Mouse (Mus musculus) kidney, postnatal 0 days (tissue): ENCODE measurements around the gene Oxnad1. TPM values are rescaled to one million over a fixed set of nuclear protein-coding genes. Genes with fewer than 3 reads are reported as not detected.

Experiments used
- ATAC-seq: fragments of 200-750 bp; cut with Nextera tagmentation; replicated peaks from 2 replicates; pipeline ENCODE4 v1.8.0; 2017; ENCODE audit warnings: low read depth, moderate number of reproducible peaks, moderate TSS enrichment, moderate library complexity; ENCODE audit not compliant: low FRiP score
- DNase-seq: peaks from one replicate; pipeline ENCODE4 v3.0.0-alpha.2; 2016; ENCODE audit warnings: low spot score
- H3K27ac ChIP-seq: fragments of 300-500 bp; sonication (generic); 2 replicates; pipeline ENCODE4 v1.5.1; 2014; ENCODE audit warnings: mild to moderate bottlenecking
- H3K27me3 ChIP-seq: fragments of 300-500 bp; sonication (generic); 2 replicates; pipeline ENCODE4 v1.6.1; 2014; ENCODE audit warnings: low read length, mixed read lengths; ENCODE audit not compliant: insufficient read depth
- H3K36me3 ChIP-seq: fragments of 300-500 bp; sonication (generic); 2 replicates; pipeline ENCODE4 v1.6.1; 2014; ENCODE audit warnings: low read length, mixed read lengths; ENCODE audit not compliant: insufficient read depth
- H3K4me1 ChIP-seq: fragments of 300-500 bp; sonication (generic); replicated peaks from 2 replicates; pipeline ENCODE4 v1.6.1; 2014; ENCODE audit warnings: antibody characterized with exemption, low read length, mixed read lengths; ENCODE audit not compliant: insufficient read depth
- H3K4me2 ChIP-seq: fragments of 300-500 bp; sonication (generic); 2 replicates; pipeline ENCODE4 v1.6.1; 2014; ENCODE audit warnings: mild to moderate bottlenecking, low read length, moderate library complexity, mixed read lengths
- H3K4me3 ChIP-seq: fragments of 300-500 bp; sonication (generic); replicated peaks from 2 replicates; pipeline ENCODE4 v1.5.1; 2014; ENCODE audit warnings: low read depth, low read length
- H3K9ac ChIP-seq: fragments of 300-500 bp; sonication (generic); 2 replicates; pipeline ENCODE4 v1.6.1; 2014; ENCODE audit warnings: low read depth, low read length
- H3K9me3 ChIP-seq: fragments of 300-500 bp; sonication (generic); replicated peaks from 2 replicates; pipeline ENCODE4 v1.6.1; 2016; ENCODE audit warnings: low read length, inconsistent platforms, mixed read lengths
- CTCF ChIP-seq: IDR thresholded peaks from 2 replicates; pipeline ENCODE4 v1.5.1; 2016; ENCODE audit warnings: antibody characterized with exemption, low read depth, mild to moderate bottlenecking, moderate library complexity
- WGBS: fragments of 180-500 bp; shearing (Covaris S2); extraction: QIAGEN DNeasy Blood & Tissue Kit; methylation state at CpG from one replicate; pipeline ENCODE4 v1.1.7; 2014; 5-methylcytosine and 5-hydroxymethylcytosine counted together
- polyA plus RNA-seq: library from polyadenylated mRNA; unstranded; fragments of >200 nt; fragmentation: Nextera tagmentation; extraction: Ambion mirVana; gene quantifications from 2 replicates; pipeline ENCODE4 v1.2.1, GENCODE M21; 2015

The Oxnad1 gene
- polyA plus RNA-seq, 1 experiment from 2014 or later: 31.6 TPM

DNA sequence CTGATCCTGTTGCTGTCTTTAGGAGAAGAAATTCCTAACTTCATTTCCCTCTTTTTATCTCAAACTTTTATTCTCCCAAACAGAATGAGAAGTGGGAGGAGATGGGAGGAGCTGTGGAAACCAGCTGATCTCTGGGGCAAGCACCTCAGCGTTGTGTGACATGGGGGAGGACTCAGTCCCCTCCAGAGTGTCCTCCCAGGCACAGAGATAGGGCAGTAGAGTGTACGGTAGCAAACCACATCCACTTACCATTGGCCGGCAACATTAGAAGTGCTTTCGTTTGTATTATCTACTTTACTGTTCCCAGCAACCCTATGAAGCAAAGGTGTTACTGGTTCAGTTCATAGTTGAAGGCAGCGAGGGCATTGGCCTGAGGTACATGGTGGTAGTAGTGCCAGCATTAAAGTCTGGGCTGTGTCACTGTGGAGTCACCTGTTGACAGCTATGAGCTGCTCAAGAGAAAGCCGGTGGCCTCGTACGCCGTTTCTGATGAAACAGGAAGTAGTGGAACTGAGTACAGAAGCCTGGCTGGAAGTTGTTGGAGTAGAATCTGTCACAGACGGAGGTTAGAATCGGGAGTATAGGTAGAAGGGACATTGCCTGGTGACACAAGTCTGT, 8.4 kb downstream of the Oxnad1 start:
- Histone ChIP-seq H3K36me3 (peaks cover 13% of the 10 kb centered on the region; the same call in 1 of the 2 replicates), H3K9me3 (no peaks in the 10 kb centered on the region), H3K27me3 (no peaks in the 10 kb centered on the region), H3K9ac (no peak overlapping the region), H3K27ac (no peak overlapping the region), H3K4me2 (no peak overlapping the region), H3K4me3 (no peak overlapping the region), H3K4me1 (no peaks in the 10 kb centered on the region)
- ATAC-seq (no peak), DNase-seq (no peak)
- TF ChIP-seq CTCF: no peak
- WGBS: 71% methylated on average over 11 of the region's 11 CpGs

DNA sequence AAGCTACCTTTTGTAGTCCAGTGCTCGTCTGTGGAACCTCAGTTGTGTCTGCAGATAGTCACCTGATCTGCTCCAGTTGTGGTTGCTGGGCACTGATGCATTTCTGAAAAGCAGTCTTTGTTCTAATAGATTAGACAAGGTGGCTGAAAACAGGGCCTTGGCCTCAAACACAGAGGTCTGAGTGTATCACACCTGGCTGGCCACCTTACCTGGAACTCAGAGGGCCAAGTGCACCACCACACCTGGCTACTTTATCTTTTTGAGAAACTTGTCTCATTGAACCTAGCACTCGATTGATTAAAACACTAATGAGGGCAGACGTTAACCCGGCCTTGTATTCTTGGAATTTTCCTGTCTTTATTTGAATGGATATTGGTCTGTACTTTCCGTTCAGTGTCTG, 10.5 kb downstream of the Oxnad1 start:
- WGBS: 58% methylated on average over 5 of the region's 5 CpGs
- ATAC-seq (no peak), DNase-seq (no peak)
- Histone ChIP-seq H3K36me3 (peaks cover 31% of the 10 kb centered on the region), H3K9ac (no peak overlapping the region), H3K27me3 (no peaks in the 10 kb centered on the region), H3K4me1 (no peaks in the 10 kb centered on the region), H3K9me3 (no peaks in the 10 kb centered on the region), H3K4me2 (no peak overlapping the region), H3K4me3 (no peak overlapping the region), H3K27ac (no peak overlapping the region)
- no peak for TF ChIP-seq CTCF

DNA sequence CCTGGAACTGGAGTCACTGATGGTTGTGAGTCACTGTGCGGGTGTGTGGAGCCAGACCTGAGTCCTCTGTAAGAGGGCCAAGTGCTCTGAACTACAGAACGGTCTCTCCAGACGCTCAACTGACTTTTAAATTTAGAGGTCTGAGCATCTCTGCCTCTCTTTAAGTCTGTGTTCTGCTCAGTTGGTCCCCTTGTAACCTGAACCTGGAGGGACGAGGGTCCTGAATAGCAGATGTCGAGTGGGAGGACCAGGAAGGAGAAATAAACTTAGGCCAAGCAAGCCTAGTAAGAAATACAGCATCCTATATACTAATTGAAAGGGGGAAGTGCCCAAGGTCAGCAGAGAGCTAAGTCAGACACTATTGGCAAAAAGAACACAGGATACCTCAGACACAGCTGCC, 11.6 kb downstream of the Oxnad1 start:
- Histone ChIP-seq H3K27me3 (no peaks in the 10 kb centered on the region), H3K4me1 (no peaks in the 10 kb centered on the region), H3K36me3 (peaks cover 31% of the 10 kb centered on the region), H3K9me3 (no peaks in the 10 kb centered on the region), H3K4me3 (no peak overlapping the region), H3K27ac (no peak overlapping the region), H3K4me2 (no peak overlapping the region), H3K9ac (no peak overlapping the region)
- peak; percentile 86 for DNase-seq
- ATAC-seq: no peak; the same call in 1 of the 2 replicates
- TF ChIP-seq CTCF: no peak
- 48% methylated on average over 5 of the region's 5 CpGs for WGBS

DNA sequence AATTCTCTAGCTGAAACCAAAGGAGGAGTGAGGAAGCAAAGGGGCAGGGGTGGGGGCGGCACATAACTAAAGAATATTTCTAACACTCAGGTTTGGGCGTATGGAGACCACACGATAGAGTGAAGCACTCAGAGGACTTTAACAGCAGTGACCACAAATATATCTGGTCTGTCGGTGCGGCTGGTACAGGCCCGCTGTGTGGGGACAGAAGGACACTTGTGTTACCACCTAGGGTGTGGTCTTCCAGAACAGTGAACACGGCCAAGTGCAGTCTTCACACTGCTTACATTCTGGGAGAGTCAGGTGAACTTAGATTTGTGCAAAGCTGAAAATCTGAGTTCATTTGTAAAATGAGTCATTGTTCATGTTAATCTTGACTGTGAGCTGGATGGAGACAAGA, 12.5 kb downstream of the Oxnad1 start:
- H3K9me3 ChIP-seq: no peaks in the 10 kb centered on the region
- H3K27me3 ChIP-seq: no peaks in the 10 kb centered on the region
- DNase-seq: no peak
- peaks cover 27% of the 10 kb centered on the region for H3K36me3 ChIP-seq
- 75% methylated on average over 7 of the region's 7 CpGs for whole genome bisulfite sequencing
- no peak overlapping the region for H3K4me3 ChIP-seq
- H3K4me2 ChIP-seq: no peak overlapping the region
- ATAC-seq: no peak
- H3K9ac ChIP-seq: no peak overlapping the region
- H3K4me1 ChIP-seq: no peaks in the 10 kb centered on the region
- no peak for TF ChIP-seq CTCF
- no peak overlapping the region for H3K27ac ChIP-seq

DNA sequence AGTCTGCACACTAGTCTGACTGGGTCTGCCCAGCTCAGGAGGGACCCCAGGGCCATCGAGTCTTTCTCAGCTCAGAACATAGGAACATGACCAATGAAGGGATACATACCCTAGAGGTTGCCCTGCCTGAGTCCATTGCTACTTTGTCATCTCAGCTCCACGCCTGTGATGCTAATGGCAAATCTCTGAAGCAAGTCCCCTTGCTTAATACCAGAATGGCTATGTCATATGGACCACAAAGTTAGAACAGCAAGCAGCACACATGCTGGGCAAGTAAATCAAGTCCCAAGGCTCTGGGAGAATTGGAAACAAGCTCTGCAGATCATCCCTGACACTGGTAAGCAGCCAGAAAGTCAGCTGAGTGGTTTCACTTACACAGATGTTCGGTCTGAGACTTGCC, 13.8 kb downstream of the Oxnad1 start:
- no peak for DNase-seq
- Histone ChIP-seq H3K36me3 (peaks cover 27% of the 10 kb centered on the region), H3K4me1 (no peaks in the 10 kb centered on the region), H3K9me3 (no peaks in the 10 kb centered on the region), H3K4me2 (no peak overlapping the region), H3K27me3 (no peaks in the 10 kb centered on the region), H3K4me3 (no peak overlapping the region), H3K9ac (no peak overlapping the region), H3K27ac (no peak overlapping the region)
- 86% methylated on average over 3 of the region's 3 CpGs for WGBS
- TF ChIP-seq CTCF: no peak
- no peak for ATAC-seq

DNA sequence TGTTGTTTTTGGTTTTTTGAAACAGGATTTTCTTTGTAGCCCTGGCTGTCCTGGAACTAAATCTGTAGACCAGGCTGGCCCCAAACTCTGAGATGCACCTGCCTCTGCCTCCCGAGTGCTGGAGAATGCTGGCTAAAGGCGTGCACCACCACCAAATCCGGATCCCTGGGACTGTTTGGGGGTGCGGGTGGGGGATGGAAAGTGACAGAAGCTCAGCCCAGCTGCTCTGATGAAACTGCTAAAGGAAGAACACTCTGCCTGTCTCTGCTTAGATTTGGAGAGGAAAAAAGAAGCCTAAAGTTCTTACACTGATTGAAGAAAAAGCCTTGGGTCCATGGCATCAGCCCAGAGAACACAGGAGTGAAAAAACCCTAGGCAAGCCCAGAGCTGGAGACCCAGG, 18.4 kb downstream of the Oxnad1 start:
- no peaks in the 10 kb centered on the region for H3K4me1 ChIP-seq
- H3K9ac ChIP-seq: no peak overlapping the region
- no peaks in the 10 kb centered on the region for H3K27me3 ChIP-seq
- H3K4me3 ChIP-seq: no peak overlapping the region
- H3K27ac ChIP-seq: no peak overlapping the region
- 86% methylated on average over 4 of the region's 4 CpGs for WGBS
- H3K36me3 ChIP-seq: peaks cover 19% of the 10 kb centered on the region
- ATAC-seq (no peak), DNase-seq (no peak)
- TF ChIP-seq CTCF: no peak
- no peak overlapping the region for H3K4me2 ChIP-seq
- H3K9me3 ChIP-seq: no peaks in the 10 kb centered on the region

DNA sequence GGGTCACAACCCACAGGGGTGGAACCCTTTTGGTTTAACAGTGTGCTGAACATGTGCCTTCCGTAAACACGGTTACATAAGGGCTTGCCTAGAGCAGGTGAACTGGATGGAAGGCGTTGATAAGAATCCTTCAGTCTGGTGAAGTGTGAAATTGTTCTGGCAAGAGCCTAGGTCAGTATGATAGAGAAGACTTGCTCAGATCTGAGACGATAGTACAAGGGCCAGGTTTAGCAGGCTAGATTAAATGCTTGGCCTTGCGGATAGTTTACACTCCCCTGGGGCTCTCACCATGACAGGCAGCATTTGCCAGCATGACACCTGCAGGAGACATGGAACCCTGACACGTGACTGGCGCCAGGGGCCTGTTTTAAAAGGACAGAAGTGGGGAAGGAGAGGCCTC, 20.5 kb downstream of the Oxnad1 start:
- ATAC-seq (peak; percentile 68; the same call in 1 of the 2 replicates), DNase-seq (no peak)
- Histone ChIP-seq H3K36me3 (no peaks in the 10 kb centered on the region; the same call in 1 of the 2 replicates), H3K4me3 (no peak overlapping the region), H3K9me3 (no peaks in the 10 kb centered on the region), H3K27ac (peak overlapping the region; percentile 36; the same call in 1 of the 2 replicates), H3K9ac (no peak overlapping the region), H3K4me1 (no peaks in the 10 kb centered on the region), H3K4me2 (no peak overlapping the region), H3K27me3 (no peaks in the 10 kb centered on the region)
- 48% methylated on average over 7 of the region's 7 CpGs for WGBS
- TF ChIP-seq CTCF: no peak
